Mouse (Mus musculus) CH12F3 (cell line): Measurements from ENCODE around the gene Otulin.

ENCODE experiments used
- in situ Hi-C: fragments of 300-500 bp; cut with MboI; formaldehyde crosslinking; loops from 2 replicates; pipeline ENCODE4 v1.14.3; 2020; ENCODE audit warnings: low sequenced_read_pairs

Gene Otulin

DNA sequence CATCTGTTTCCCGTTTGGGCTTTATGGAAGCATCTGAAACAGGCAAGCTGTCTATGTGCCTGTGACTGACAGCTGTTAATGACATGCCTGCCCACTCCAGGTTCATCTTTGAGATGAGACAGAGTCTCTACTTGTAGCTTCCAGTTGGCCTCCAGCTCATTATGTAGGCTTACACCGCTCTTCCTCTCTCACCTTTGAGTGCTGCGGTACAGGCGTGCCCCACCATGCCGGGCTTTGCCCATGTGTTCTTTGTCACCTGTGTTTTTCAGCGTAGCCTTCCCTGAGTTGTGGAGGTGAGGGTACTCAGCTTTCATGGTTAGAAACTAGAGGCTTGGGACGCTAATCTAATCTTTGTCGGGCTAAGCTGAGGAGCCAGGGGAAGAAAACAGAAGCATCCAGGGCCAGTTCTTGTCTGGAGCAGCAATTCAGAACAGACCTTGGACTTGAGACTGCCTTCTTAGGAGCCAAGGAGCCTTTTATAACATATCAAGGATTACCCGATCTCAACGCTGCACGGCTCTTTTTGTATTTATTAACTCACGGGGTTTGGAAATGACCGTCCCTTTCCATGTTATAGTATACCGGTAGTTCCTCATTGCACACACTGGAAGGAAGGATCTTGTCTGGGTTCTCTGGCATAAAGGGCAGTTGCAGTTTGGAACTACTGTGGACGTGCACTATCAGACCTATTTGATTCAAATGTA, 123.4 kb downstream of the Otulin start:
- in situ Hi-C loops, result no loop called here

DNA sequence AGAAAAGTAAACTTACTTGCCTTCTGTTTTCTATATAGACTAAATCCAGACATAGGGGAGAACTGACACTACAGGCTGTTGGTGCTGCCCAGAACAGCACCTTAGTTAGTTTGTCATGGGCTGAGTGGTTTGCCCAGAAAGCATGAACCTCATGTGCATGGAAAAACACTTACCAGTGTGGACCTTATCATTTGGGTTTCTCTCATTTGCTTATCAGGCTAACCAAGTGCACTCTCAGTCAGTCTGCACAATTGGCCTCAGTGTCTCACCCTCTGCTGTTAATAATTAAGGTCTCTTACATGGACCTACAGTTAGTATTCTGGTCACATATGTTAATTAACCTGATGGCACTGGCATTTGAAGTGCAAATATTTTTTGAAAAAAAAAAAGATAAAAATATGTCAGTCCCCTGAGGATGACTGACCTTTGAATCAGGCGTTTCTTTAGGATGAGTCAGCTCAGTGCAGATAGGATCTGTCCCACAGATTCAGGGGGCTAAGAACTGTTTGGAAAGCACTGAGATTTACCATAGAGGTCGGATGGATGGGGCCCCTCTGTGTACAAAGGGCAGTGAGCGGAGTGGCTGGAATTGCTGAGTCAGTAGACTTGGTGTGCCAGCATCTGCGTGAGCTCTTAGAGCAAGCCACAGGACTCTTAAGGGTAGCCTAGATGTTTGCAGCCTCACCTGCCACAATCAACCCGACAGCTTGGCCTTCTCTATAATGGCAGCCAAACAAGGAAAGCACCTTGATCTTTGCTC, 124.2 kb downstream of the Otulin start:
- in situ Hi-C loops, result no loop called here

DNA sequence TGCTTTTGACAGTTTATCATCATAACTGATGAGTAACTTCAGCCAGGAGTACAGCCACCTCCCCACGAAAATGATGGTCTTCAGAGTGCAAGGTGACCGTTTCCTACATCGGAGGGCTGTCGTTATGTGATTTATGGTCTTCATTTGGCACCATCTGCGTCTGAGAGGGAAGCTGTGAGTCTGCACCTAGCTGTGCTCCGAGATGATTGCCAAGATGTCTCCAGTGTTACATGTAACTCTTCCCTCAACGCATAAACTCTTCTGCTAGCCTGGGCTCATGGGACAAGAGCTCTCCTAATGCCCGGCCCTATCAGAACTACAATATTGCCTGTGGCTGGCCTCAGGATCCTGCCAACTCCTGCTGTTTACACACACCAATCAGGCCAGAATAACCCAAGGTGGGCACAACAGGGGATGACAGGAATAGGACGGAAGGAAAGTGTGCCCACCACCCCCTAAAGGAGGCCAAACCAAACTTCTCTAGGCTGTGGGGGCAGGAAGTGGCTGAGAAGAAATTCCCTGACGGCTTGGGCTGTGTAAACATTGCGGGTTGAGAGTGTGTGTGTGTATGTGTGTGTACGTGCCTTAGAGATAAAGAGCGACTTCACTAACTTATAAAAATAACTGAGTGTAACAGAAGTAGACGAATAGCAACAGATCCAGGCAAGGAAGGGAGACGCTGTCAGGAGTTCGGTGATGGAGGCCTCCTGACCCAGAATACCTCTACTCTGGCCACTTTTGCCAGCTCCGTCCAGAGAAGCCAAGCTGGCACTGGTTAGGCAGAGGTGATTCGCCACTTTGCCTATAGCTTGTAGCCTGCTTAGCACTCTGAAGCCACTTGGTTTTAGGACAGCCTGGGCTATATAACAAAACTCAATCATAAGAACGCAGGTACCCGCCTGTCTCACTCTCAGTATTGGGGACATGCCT, 126.4 kb downstream of the Otulin start:
- in situ Hi-C loops, result no loop called here

DNA sequence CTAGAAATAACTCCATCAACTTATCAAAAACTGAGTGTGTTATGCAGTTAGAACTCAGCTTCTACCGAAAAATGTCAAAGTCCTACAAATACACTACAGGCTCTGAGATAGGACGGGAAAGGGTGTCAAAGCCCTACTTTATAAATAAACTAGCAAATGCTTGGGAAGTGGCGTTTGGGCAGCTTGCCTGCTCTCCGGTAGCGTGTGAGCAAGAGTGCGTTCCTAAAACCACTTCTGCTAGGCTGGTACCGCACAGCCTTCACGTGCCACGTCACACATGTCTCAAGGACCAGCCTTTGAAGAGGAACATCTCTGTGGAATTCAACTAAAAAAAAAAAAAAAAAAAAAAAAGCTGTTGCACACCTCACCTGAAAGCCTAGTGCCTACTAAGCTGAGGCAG, 127.3 kb downstream of the Otulin start:
- in situ Hi-C loops, result no loop called here

DNA sequence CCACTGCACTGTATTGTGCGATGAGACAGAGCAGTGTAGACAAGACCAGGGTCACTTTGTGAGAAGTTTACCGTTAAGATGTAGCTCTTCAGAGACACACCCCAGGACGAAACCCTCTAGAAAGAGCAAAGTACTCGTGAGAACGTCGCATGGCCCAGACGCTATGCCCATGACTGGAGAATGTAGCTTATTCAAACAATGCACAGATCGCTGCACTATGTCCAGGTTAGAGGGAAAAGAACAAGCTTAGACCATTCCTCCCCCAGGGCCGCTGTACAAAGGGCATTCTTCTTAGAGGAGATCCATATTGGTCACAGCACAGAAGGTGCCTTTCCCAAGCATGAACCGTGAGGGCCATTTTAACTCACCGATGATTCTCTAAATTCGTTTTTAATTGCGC, 128.2 kb downstream of the Otulin start:
- in situ Hi-C loops, result no loop called here

DNA sequence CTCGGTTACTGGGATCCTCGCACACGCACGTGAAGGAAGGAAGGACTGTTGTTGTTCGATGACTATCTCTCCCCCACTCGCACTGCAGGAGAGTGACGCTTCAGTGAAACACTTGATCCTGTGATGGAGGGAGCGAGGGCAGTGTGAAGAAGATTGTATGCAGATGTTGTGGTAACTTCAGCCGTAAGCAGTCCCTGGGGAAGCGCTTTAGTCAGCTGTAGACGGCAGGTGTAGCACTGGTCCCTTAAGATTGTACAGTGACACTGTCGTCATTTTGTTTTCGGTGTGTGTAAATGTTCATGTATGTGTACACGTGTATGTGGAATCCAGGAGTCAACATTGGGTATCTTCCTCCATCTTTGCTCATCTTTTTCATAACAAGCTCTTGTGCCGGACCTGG, 130.1 kb downstream of the Otulin start:
- in situ Hi-C loops, result no loop called here

DNA sequence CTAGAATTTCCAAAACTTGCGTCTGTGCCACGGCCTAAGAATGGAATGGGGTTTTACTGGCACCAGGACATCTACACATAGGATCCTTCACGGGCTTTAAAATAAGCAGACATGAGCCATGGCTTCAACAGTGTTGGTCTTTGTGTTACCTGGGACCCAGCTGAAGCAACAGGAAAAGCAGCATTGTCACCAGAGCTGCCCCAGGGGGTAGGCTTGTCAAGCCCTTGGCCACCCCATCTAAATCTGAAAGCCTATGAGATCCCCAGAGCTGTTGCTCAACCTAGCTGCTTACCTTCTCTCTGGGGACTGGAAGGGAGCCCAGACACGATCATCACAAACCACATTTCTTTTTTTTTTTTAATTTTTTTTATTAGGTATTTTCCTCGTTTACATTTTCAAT, 132.4 kb downstream of the Otulin start:
- in situ Hi-C loops, result no loop called here

DNA sequence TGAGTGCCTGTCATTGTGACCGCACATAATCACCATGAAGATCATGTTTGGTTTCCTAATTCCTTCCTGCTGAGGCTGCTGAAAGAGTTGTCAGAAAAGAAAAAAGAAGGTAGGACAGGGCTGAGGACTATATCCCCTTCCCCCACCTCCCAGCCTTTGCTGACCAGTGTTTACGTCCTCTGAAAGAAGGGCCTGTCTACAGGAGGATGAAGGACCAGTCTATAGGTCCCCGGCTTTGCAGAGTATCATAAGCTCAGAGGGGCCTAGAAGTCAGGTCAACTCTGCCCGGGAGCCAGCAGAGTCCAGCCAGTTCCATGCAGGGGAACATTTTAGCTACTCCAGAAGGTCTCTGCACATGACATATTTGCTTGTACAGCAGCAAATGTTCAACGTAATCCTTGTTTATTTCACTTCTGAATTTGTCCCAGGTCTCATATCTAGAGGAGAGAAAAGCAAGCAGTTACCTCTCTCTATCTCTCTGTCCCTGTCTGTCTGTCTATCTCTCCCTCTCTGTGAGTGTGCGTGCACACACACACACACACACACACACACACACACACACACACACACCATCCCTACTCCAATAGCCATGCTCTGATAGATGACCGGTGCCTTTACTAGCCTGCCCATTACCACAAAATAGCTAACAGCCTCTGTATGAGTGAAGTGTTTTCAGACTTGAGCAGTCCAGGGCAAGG, 133.0 kb downstream of the Otulin start:
- in situ Hi-C loops, result no loop called here

DNA sequence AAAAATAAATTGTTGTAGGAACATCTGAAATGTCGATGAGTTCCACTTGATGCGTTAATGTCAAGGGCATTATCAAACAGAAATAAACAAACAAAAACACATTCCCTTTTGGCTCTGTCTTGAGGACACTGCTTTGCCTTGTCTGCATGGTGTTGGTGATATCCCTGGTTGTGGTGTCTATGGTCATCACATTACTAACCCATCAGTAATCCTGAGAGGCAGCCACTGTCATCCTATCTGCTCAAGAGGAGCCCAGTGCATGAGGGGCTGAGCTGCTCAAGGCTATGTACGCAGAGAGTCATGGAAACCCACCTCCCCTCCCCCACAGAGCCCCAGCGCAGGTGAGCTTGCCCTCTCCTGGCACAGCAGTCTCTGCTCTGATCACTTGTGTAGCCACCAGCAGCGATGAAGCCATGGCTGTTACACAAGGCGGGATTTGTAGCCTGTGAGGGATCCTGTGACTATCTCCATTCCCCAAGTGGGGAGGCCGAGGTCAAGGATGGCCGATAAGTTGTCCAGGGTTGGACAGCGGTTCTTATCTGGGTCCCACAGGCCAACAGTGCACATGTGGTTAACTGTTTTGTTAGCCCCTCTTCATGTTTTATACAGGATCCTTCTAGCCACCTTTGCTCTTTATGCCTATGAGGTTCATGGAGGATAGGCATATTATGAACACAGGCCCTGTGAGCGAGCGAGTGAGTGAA, 133.7 kb downstream of the Otulin start:
- in situ Hi-C loops, result no loop called here

DNA sequence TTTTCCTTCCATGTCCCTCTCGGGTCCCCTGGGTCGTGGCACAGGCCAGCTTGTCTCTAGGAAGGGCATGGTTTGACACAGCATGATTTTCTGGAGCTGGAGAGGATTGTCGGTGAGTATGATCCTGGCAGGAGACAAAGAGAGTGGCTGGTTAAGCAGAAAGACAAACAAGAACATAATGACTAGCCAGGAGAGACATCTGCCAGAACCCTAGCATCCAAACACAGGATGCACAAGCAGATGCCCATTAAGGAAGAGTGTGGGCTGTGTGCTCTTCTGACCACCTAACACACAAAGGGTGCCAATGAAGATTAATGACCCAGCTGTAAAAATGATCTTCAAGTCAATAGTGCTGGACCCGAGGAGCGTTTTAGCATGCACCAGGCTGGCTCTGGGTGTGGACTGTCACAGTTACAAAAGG, 134.5 kb downstream of the Otulin start:
- in situ Hi-C loops, result no loop called here

DNA sequence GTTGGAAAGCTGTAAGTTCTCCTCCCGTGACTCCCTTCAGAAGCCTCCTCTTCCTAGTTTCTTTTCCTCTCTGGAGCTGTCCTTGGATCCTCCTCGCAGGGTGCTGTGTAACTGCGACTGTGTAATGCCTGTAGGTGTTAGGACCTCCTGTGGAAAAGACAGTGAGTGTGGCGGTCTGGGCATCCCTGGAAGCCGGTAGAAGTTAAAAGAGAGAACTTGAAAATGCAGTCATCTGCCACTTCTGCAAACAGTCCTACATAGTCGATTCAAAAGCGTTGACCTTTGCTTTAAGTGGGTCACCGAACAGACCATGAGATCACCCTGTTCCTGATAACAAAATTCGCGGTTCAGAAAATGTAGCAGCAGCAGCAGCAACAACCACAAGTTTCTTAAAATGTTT, 137.0 kb downstream of the Otulin start:
- in situ Hi-C loops, result no loop called here

DNA sequence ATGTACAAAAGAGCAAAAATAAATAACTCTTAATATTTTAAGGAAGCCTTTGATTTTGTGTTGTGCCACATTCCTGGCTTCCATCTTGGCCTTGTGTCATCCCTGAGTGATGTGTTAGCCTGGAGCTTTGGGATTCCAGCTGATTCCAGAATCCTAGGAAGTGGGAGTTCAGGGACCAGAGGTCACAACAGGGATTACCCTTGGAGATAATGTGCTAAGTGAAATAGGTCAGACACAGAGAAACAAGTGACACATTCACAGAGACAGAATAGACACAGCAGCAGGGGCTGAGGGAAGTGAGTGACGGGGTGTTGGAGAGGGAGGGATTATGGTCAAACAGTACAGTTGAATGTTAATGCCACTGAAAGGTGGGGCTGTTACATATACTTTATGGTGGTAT, 137.8 kb downstream of the Otulin start:
- in situ Hi-C loops, result no loop called here
